Mouse (Mus musculus): ENCODE data around the gene Tmem151b.

Tmem151b gene

DNA sequence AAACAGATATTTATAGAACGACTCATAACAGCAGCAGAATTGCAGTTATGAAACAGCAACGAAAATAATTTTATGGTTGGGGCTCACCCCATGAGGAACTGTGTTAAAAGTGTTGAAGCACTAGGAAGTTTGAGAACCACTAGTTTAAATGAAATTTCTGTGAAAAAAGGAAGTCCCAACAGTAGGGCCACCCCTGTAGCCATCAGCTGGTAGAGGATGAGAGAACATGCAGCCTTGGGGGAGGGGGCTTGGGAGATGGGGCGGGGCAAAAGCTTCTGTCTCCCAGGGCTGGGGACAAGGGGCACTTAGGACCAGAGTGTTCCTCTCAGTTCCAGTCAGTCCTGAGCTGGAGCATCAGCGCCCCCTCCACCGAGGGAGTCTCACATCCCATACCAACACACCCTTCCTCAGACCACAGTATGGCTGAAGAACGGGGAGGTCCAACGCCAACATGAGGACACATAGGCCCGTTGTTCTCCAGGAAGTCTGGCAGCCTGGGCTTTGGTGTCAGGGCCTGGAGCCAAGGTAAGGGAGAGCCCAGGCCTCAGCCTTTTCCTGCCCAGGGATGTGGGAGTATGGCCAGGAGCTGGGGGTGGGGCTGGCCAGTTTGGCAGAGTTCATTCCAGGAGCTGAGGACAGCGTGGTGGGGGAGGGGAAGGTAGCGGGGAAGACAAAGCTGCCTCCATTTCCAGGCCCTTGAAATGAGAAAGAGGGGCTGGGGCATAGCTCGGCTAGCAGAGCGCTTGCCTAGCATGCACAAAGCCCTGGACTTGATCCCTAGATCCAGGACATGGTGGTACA lies 34.8 kb upstream of the Tmem151b start:
- DNase-seq (ENCODE audit: low spot score), result no peak

GRCm38 (mm10) chr17:45582715-45583355 lies 33.4 kb upstream of the Tmem151b start:
- DNase-seq (ENCODE audit: low spot score), result no peak

- DNase-seq (ENCODE audit: low spot score), result no peak
These were observed 32.7 kb upstream of the Tmem151b start for GRCm38 (mm10) chr17:45582188-45582587.

DNA sequence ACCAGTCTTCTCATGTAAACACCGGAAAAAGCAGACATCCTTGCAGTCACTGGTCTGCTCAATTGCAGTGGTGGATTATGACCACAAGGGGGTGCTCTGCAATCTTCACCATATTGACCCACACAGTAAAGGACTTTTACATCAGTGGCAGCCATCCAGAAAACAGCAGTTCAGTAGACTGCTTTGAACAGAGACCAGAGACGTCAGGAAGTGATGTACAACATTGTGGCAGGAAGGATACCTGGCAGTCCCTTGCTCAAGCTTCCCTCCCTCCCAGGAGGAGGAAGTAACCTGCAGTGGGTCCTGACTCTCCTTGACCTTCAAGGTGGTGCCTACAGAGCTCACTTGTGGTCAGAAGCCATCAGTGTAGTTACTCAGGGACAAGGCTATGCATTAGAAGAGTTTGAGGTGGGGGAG lies 32.1 kb upstream of the Tmem151b start:
- peak; percentile 76 for DNase-seq (ENCODE audit: low spot score)

DNA sequence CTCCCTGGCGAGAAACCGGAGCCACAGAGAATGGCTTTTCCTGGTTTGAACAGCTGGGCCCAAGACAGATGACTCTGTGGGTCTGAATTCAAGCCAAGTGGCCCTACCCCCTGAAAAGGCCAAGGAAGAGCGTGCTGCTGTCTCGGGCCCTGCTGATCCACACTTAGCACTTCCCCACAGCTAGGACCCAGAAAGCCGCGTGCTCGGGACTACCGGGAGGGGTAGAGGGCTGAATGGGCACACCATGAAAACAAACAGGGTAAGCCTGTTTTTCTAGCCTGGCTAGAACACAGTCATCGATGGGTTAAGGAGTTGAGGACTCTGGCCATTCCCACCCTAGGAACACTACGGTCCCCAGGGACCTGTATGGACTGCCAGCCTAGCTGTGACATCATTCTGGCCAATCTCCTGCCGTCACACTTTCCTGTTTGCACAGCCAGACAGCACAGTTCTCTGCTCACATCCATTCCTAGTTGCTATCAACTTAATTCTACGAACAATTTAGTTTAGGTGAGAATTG lies 31.5 kb upstream of the Tmem151b start:
- no peak for DNase-seq (ENCODE audit: low spot score)

- DNase-seq (ENCODE audit: low spot score), result no peak
These were observed 30.1 kb upstream of the Tmem151b start for GRCm38 (mm10) chr17:45579554-45579953.

DNA sequence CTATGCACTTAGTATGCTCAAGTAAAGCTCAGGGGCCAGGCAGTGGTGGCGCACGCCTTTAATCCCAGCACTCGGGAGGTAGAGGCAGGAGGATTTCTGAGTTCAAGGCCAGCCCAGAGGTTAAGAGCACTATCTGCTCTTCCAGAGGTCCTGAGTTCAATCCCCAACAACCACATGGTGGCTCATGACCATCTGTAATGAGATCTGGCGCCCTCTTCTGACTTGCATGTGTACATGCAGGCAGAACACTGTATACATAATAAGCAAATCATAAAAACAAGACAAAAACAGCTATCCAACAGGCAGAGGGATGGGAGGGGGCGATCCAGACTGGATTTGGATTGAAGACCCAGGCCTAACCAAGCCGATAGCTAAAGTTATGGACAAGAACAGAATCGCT lies 29.4 kb upstream of the Tmem151b start:
- no peak for DNase-seq (ENCODE audit: low spot score)

- no peak for DNase-seq (ENCODE audit: low spot score)
These were observed 28.8 kb upstream of the Tmem151b start for GRCm38 (mm10) chr17:45578242-45578641.

GRCm38 (mm10) chr17:45575123-45575897 lies 25.8 kb upstream of the Tmem151b start:
- DNase-seq (ENCODE audit: low spot score), result no peak

GRCm38 (mm10) chr17:45574129-45574761 lies 24.8 kb upstream of the Tmem151b start:
- peak; percentile 77 for DNase-seq (ENCODE audit: low spot score)

DNA sequence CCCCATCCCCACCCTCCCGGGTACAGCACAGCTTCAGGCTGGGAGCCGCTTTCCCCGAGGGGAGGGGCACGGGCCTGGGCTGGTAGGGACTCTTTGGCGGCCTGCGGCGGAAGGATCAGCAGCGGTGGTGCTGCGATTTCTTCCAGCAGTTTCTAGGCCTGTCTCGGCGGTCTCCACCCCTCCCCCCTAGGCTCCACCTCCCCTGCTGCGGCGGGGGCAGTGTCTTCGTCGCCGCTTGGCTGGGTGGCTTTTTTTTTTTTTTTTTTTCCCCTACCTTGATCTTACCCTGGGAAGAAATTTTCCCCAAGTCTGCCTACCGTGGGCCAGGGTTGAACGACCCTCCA lies 24.3 kb upstream of the Tmem151b start:
- DNase-seq (ENCODE audit: low spot score), result peak; percentile 93

DNA sequence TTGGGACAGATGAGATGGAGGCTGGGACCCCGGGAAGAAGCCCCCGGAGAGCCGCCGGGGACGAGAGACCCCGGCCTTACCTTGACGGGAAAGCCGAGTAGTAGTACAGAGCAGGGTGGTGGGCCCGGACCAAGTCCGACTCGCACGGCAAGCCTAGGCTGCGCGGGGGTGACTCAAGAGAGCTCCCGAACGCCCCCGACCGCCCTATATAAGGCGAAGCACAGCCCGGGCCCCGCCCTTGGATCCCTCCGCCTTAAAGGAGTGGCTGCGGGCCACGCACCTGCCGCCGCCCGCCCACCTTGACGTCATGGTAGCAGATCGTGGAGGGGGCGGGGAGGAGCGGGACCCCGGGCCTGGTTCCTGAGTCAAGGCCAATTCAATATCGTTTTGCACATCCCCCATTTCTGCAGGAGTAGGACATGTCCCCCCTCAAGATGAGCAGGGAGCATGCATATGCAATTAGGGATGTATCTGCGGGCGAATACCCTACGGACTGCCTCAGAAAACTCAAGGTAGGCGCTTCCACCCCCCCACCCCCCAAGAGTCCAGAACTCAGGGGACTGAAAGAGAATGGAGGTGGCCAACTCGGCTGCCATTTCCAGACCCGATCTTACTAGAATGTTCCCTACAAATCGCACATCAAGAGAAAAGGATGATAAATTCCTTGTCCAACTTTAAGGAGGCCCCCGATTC lies 23.8 kb upstream of the Tmem151b start, which contains the start of gene Hsp90ab1:
Gene Hsp90ab1 (minus strand): TSS at position 185 of the 693 bp plus-strand sequence.
- DNase-seq (ENCODE audit: low spot score), result peak; percentile 96

DNA sequence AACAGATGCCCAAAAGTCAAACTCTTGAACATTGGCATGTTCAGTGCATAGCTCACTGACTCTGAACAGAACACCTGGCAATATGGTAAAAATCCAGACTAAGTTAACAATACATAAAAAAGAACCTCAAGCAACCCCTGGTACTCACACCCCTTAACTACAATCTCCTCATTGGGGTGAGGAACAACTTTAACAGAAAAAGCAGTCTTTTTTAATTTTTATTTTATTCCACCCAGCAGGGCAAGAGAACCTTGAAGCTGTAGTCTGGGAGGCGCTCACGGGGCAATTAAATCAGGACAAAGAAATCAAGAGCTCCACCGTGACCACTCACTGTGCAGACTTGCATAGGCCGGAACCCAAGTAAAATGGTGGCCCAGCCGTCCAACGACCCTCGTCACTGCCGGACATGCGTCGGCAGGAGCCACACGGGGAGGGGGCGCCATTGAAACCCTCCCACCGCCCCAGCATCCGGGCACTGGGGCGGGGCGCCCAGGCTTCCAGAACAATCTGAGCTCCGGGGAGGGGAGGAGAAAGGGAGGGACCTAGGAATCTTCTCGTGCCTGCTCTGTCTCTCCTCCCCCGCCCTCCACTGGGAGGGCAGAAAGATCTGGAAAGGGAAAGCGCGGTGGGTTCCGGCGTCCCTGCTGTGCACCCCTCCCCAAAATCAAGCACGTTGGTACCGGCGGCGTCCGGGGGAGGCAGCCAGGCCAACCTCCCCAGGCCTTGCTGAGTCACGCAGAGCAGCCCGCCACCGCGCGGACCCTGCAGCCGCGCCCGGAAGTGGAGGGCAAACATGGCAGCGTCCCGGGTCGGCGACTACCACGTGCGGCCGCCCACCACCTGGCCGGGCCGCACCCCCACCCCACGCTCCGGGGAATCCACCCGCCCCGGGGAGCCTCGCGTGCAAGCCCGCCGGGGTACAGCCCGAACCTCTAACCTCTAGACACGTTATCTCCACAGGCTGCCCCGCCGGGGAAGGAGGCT lies 22.9 kb upstream of the Tmem151b start:
- DNase-seq (ENCODE audit: low spot score), result no peak

DNA sequence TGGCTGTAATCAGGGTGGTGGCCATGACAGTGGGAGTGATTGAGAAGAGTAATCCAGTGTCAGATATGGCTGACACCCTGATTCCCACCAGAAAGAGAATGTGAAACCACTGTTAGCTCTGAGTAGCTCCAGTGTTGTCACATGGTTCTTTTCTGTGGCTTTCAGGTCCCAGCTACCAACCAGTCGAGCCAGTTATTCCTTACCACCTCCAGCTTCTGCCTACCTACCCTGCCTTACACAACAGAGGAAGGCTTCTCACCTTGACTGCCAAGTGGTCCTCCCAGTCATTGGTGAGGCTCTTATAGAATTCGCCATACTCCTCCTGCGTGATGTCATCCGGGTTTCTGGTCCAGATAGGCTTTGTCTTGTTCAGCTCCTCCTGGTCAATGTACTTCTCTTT lies 20.5 kb upstream of the Tmem151b start:
- DNase-seq (ENCODE audit: low spot score), result no peak

- no peak for DNase-seq (ENCODE audit: low spot score)
These were observed 19.5 kb upstream of the Tmem151b start for GRCm38 (mm10) chr17:45568990-45569389.

DNA sequence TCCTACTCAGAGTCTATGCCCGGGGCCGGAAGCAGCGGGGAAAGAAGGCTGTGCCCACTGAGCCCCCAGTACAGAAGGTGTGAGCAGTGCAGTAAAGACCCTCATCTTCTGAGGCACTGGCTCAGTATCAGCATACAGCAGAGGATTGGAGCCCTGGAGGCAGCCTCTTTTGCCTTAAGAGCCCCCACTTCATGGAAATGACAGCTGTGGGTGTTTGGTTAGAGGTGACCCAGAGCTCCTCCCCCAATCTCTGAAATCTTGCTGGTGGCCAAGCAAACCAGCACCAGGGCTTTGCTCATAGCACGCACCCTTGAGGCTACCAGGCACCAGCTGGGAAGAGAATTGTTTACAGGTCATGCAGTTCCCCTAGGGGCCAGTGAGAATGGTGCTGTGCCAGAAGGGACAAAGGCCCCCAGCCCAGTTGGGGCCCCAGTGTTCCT lies 17.7 kb upstream of the Tmem151b start:
- no peak for DNase-seq (ENCODE audit: low spot score)

DNA sequence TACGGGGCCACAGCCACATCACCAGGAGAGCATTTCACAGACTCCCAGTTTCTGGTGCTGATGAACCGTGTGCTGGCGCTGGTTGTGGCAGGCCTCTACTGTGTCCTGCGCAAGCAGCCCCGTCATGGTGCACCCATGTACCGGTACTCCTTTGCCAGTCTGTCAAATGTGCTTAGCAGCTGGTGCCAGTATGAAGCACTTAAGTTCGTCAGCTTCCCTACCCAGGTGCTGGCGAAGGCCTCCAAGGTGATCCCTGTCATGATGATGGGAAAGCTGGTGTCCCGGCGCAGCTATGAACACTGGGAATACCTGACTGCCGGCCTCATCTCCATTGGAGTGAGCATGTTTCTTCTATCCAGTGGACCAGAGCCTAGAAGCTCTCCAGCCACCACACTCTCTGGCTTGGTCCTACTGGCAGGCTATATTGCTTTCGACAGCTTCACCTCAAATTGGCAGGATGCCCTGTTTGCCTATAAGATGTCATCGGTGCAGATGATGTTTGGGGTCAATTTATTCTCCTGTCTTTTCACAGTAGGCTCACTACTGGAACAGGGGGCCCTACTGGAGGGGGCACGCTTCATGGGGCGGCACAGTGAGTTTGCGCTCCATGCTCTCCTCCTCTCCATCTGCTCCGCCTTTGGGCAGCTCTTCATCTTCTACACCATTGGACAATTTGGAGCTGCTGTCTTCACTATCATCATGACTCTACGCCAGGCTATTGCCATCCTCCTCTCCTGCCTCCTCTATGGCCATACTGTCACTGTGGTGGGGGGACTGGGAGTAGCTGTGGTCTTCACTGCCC lies 17.1 kb upstream of the Tmem151b start:
- no peak for DNase-seq (ENCODE audit: low spot score)

DNA sequence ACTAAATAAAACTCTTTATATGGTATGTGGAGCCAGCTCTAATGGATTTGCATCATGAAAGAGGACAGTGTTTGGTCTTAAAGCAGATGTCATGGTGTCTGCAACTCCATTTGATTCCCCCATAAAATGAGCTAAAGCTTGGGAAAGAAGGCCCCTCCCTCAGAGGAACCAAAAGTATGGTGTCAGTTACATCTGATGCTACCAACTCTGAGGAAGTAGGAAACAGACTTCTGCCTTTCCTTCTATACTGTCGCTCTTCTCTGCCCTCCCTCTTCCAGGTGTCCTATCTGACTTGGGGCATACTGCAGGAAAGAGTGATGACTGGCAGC lies 16.5 kb upstream of the Tmem151b start:
- DNase-seq (ENCODE audit: low spot score), result no peak

GRCm38 (mm10) chr17:45565103-45565502 lies 15.6 kb upstream of the Tmem151b start:
- no peak for DNase-seq (ENCODE audit: low spot score)

Measured in layer of hippocampus, adult 9-10 months (tissue).